Mouse (Mus musculus): Measurements from ENCODE around the gene H2-Ke6. TPM values are rescaled to one million over a fixed set of nuclear protein-coding genes. Genes with fewer than 3 reads are reported as not detected.
A peak's percentile ranks its signal among the peaks of the same experiment; 100 is the strongest.

Gene H2-Ke6
- polyA plus RNA-seq, 1 experiment from 2014 or later: 45.0 TPM

DNA sequence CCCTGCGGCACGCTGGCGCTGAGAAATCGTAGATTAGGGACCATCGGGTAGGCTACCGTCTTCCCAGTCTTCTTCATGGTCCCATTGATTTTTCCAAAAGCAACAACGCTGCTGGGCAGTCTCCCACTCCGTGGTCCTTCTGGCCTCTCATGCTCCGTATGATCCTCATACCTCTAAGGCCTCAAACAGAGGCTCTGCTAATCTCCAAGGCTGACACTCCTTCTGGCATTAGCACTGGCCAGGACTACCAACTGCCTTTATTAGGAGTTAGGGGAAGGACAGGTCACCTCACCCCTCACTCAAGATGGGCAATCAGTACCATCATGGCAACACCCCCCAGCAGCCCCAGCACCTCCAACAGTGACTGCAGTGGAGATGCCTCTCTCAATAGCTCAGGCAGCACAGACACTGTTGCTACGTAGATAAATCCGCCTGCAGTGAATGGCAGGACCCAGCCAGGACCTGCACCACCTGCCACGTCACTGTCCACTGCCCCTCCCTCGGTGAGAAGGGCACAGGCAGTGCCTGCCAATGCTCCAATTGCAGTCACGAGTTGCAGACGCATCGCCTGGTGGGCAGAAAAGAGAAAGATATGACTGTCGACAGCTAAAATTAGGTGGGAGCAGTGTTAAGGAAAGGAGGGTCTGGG, 765 bp upstream of the H2-Ke6 start:
- Histone ChIP-seq H3K4me3 (peak overlapping the region; percentile 96), H3K4me1 (peaks cover 80% of the 10 kb centered on the region), H3K27ac (peak overlapping the region; percentile 65), H3K36me3 (peaks cover 29% of the 10 kb centered on the region), H3K27me3 (no peaks in the 10 kb centered on the region), H3K9me3 (no peaks in the 10 kb centered on the region), H3K9ac (no peak overlapping the region), H3K4me2 (peak overlapping the region; percentile 96; the same call in 1 of the 2 replicates)
- no peak for ATAC-seq (ENCODE audit: insufficient number of reproducible peaks, low FRiP score, low TSS enrichment, low read depth)
- 72% methylated on average over 17 of the region's 17 CpGs for WGBS

DNA sequence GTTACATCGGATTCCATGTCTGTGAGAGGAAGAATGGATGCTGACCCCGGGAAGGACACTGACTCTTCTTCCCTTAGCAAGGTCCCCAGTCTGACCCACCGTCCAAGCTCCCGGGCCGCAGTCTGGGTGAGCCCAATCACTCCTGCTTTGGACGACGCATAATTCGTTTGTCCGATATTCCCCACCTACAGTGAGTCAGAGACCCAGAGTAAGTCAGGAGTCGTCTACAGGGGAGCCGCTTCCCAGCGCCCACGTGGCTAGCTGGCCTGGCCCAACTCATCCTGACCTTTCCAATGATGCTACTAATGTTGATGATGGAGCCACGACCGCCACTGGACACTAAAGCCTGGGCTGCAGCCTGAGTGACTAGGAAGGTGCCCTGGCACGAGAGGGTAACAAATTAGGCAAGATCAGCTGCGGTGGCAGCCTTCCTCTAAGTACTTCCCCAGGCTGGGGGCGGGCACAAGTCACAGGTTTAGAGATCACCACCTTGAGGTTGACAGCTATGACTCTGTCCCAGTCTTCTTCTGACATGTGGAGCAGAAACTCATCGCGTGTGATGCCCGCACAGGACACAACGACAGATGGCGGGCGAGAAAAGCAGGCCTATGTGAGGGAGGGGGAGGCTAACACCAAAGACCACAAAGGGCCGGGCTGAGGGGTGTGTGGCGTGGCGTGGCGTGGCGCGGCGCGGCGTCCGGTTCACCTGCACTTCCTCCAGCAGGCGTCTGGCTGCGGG, 774 bp downstream of the H2-Ke6 start:
- Histone ChIP-seq H3K4me3 (peak overlapping the region; percentile 65), H3K9me3 (no peaks in the 10 kb centered on the region), H3K27me3 (no peaks in the 10 kb centered on the region), H3K36me3 (peaks cover 37% of the 10 kb centered on the region), H3K4me1 (peaks cover 75% of the 10 kb centered on the region), H3K27ac (peak overlapping the region; percentile 81), H3K4me2 (peak overlapping the region; percentile 96), H3K9ac (peak overlapping the region; percentile 58)
- 11% methylated on average over 36 of the region's 36 CpGs for WGBS
- no peak for ATAC-seq (ENCODE audit: insufficient number of reproducible peaks, low FRiP score, low TSS enrichment, low read depth)

DNA sequence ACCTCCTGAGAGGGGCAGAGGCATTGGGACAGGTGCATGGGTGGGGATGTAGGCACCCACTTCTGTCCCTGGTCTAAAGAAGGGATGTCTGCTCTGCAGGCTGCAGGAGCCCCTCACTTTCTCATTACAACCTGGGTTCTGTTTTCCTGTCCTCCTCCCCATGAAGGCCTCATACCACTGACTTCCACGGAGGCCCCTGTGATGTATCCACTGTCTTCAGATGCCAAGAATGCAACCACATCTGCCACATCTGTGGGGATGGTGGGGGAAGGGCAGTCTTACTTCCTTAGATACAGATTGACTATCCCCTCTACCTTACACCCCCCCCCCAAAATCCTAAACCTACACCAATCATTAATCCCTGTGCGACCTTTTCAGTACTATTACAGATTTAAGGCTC, 1.6 kb downstream of the H2-Ke6 start:
- Histone ChIP-seq H3K9me3 (no peaks in the 10 kb centered on the region), H3K27me3 (no peaks in the 10 kb centered on the region), H3K9ac (no peak overlapping the region), H3K4me1 (peaks cover 75% of the 10 kb centered on the region), H3K36me3 (peaks cover 46% of the 10 kb centered on the region), H3K4me2 (0 out of 2 replicates have a peak overlapping the region, but pooled peaks have one; percentile 84), H3K4me3 (peak overlapping the region; percentile 86), H3K27ac (no peak overlapping the region)
- 38% methylated on average over 2 of the region's 2 CpGs for WGBS
- ATAC-seq (ENCODE audit: insufficient number of reproducible peaks, low FRiP score, low TSS enrichment, low read depth): no peak

DNA sequence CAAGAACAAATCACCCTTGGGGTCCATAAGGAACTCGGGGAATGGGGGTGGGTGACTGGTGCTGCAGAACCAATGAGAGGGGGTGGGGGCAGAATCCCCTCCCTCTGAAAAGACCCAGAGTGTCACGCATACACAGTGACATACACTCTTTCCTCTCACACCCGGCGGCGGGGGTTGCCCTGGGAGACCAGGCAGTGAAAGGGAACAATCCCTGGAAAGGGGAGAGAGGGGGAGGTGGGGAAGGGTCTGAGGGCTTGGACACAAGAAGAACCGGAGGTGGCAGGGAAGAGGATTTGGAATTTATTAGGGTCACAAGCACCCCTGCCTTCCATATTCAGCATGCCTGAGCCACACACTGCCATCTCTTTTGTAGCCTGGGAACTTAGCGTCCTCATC, 2.1 kb downstream of the H2-Ke6 start:
- peak overlapping the region; percentile 90 for H3K9ac ChIP-seq
- H3K9me3 ChIP-seq: no peaks in the 10 kb centered on the region
- peaks cover 51% of the 10 kb centered on the region for H3K36me3 ChIP-seq
- H3K27me3 ChIP-seq: no peaks in the 10 kb centered on the region
- peak overlapping the region; percentile 86 for H3K4me3 ChIP-seq
- 15% methylated on average over 7 of the region's 7 CpGs for WGBS
- peaks cover 72% of the 10 kb centered on the region for H3K4me1 ChIP-seq
- peak overlapping the region; percentile 84 for H3K4me2 ChIP-seq
- no peak overlapping the region for H3K27ac ChIP-seq
- ATAC-seq (ENCODE audit: insufficient number of reproducible peaks, low FRiP score, low TSS enrichment, low read depth): no peak

DNA sequence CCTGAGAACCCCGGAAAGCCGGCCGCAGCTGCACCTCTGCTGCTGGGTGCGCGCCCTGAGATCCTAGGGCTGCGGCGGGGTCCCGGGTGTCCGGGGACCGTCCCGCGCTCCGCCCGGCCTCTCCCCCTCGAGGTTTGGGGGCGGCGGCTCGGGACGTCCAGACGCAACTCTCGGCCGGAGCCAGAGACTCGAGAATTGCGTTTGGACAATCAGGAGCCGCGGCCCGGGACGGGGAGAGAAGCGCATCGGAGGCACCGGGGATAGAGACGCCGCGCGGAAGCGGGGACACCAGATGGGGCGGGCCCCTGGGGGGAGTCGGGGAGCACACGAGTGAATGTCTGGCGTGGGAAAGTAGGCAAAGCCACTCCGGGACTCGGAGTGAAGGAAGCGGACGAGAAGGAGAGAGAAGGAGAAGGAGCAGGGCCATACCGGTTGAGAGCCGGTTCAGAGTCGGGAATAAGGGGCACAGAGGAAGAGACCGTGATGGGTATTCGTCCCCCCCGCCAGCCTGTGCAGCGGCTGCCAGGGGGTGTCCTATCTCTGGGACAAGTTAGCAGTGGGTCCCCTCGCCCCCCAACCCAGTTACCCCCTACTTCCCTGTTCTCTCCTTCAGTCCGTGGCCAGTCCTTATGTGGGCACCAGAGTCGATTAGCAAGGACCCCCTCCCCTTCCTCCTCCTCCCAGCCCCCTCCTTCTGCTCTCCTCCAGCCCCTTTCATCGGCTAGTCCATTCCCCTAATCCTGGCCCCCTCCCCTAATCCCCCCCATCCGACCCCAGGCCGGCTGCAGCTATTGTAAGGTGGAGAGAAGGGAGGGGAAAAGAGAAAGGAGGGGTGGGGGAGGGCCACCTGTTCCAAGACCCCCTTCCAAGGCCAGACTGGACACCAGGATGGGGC, 2.8 kb downstream of the H2-Ke6 start:
- peak overlapping the region; percentile 84 for H3K4me2 ChIP-seq
- 0 out of 2 replicates have a peak, but pooled peaks have one; percentile 0 for ATAC-seq (ENCODE audit: insufficient number of reproducible peaks, low FRiP score, low TSS enrichment, low read depth)
- H3K9ac ChIP-seq: peak overlapping the region; percentile 90
- H3K4me3 ChIP-seq: peak overlapping the region; percentile 86
- no peaks in the 10 kb centered on the region for H3K27me3 ChIP-seq
- peaks cover 2% of the 10 kb centered on the region; the same call in 1 of the 2 replicates for H3K9me3 ChIP-seq
- peaks cover 48% of the 10 kb centered on the region for H3K36me3 ChIP-seq
- WGBS: 1% methylated on average over 57 of the region's 57 CpGs
- H3K27ac ChIP-seq: peak overlapping the region; percentile 95
- peaks cover 66% of the 10 kb centered on the region for H3K4me1 ChIP-seq

DNA sequence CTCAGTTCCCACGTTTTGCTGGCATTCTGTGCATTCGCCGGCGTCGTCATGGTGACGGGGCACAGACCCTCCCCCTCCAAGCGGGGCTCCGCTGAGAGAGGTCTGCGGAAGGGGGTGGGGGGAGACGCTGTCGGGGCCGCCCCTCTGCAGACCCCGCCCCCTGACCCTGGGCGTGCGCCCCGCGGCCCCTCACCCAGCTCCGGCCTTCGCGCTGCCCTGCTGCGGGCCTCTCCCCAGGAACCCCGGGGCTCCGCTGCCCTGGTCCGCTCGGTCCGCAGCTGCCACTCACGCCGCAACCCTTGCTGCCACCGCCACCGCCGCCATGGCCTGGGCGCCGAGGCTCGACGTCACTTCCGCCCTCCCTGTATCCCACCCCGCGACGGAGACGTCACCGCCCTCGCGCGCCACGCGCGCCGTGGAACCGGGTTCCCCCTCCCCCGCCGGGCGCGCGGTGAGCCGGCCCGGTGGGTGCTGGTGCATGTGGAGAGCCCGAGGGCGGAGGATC, 3.5 kb downstream of the H2-Ke6 start, which contains the start of gene Ring1:
Ring1 (minus strand) TSS at position 364 of the 505 bp plus-strand sequence.
- under 1% methylated on average over 53 of the region's 58 CpGs for WGBS
- H3K27me3 ChIP-seq: no peaks in the 10 kb centered on the region
- H3K9ac ChIP-seq: peak within 1 kb of the TSS; percentile 90
- peaks cover 7% of the 10 kb centered on the region; the same call in 1 of the 2 replicates for H3K9me3 ChIP-seq
- H3K36me3 ChIP-seq: peaks cover 41% of the 10 kb centered on the region
- H3K4me2 ChIP-seq: peak within 1 kb of the TSS; percentile 84
- peaks cover 58% of the 10 kb centered on the region for H3K4me1 ChIP-seq
- peak; percentile 74 for ATAC-seq (ENCODE audit: insufficient number of reproducible peaks, low FRiP score, low TSS enrichment, low read depth)
- H3K27ac ChIP-seq: peak within 1 kb of the TSS; percentile 95
- H3K4me3 ChIP-seq: peak within 1 kb of the TSS; percentile 86

DNA sequence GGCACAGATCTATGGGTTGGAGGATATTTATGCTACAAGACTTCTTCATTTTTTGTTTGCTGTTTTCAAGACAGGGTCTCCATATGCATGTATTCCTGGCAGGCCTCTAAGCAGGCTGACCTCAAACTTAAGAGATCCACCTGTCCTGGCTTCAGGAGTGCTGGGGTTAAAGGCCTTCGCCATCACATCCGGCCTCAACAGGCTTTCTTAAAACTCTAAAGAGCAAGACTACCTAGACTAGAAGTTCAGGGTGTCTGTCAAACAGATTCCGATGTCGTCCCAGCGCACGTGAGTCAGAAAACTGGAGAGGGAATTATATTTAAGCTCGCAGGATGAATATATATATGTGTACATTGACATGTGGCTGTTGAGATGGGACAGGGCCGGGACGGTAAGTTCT, 4.2 kb downstream of the H2-Ke6 start:
- 0 out of 2 replicates have a peak overlapping the region, but pooled peaks have one; percentile 90 for H3K9ac ChIP-seq
- no peak for ATAC-seq (ENCODE audit: insufficient number of reproducible peaks, low FRiP score, low TSS enrichment, low read depth)

DNA sequence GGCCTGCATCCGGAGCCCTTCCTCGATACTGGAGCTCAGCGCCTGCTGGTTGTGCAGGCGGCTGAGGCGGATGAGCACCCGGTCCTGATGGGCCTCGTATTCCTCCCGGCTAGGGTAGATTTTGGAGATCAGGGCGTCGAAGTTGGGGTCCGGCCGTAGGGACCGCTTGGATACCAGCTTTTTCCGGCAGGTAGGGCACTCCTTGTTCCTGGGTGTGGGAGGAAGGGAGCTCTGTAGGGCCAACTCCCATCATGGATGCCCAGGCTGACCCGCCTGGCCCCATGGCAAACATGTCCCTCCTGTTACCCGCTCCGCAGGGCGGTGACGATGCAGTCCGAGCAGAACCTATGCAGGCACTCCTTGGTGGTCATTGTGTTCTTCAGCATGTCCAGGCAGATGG, 4.9 kb downstream of the H2-Ke6 start:
- 92% methylated on average over 20 of the region's 20 CpGs for WGBS
- peaks cover 27% of the 10 kb centered on the region for H3K36me3 ChIP-seq
- H3K27ac ChIP-seq: no peak overlapping the region
- peaks cover 44% of the 10 kb centered on the region for H3K4me1 ChIP-seq
- no peak overlapping the region for H3K4me3 ChIP-seq
- no peak overlapping the region for H3K4me2 ChIP-seq
- peaks cover 7% of the 10 kb centered on the region; the same call in 1 of the 2 replicates for H3K9me3 ChIP-seq
- H3K27me3 ChIP-seq: no peaks in the 10 kb centered on the region
- no peak for ATAC-seq (ENCODE audit: insufficient number of reproducible peaks, low FRiP score, low TSS enrichment, low read depth)
- no peak overlapping the region for H3K9ac ChIP-seq

More for the DNA sequence above, 4.2 kb downstream of the H2-Ke6 start:
- H3K27me3 ChIP-seq: no peaks in the 10 kb centered on the region
- H3K4me2 ChIP-seq: peak overlapping the region; percentile 84
- peak overlapping the region; percentile 86 for H3K4me3 ChIP-seq
- H3K4me1 ChIP-seq: peaks cover 51% of the 10 kb centered on the region
- peak overlapping the region; percentile 95 for H3K27ac ChIP-seq
- H3K9me3 ChIP-seq: peaks cover 7% of the 10 kb centered on the region; the same call in 1 of the 2 replicates
- peaks cover 34% of the 10 kb centered on the region for H3K36me3 ChIP-seq
- WGBS: 60% methylated on average over 9 of the region's 9 CpGs

DNA sequence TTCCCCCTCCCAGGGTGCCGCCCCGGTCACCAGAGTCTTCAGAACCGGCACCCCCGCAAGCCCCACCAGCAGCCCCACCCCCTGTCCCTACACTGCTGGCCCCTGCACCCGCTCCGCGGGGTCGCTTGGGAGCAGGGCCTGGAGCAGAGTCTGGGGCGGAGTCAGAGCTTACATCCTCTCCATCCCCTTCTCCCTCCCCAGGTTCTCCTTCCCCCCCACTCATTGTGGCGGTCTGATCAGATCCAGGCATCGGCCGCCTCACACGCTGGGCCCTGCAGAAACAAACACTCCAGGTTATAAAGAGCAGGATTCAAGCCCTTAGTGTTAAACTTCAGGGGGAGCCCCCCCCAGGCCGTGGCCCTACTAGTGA, 5.5 kb downstream of the H2-Ke6 start:
- no peak overlapping the region for H3K9ac ChIP-seq
- H3K27ac ChIP-seq: no peak overlapping the region
- no peak overlapping the region for H3K4me3 ChIP-seq
- peaks cover 27% of the 10 kb centered on the region for H3K36me3 ChIP-seq
- no peak for ATAC-seq (ENCODE audit: insufficient number of reproducible peaks, low FRiP score, low TSS enrichment, low read depth)
- H3K4me2 ChIP-seq: no peak overlapping the region
- H3K27me3 ChIP-seq: no peaks in the 10 kb centered on the region
- peaks cover 7% of the 10 kb centered on the region; the same call in 1 of the 2 replicates for H3K9me3 ChIP-seq
- peaks cover 39% of the 10 kb centered on the region for H3K4me1 ChIP-seq
- 87% methylated on average over 14 of the region's 14 CpGs for WGBS

DNA sequence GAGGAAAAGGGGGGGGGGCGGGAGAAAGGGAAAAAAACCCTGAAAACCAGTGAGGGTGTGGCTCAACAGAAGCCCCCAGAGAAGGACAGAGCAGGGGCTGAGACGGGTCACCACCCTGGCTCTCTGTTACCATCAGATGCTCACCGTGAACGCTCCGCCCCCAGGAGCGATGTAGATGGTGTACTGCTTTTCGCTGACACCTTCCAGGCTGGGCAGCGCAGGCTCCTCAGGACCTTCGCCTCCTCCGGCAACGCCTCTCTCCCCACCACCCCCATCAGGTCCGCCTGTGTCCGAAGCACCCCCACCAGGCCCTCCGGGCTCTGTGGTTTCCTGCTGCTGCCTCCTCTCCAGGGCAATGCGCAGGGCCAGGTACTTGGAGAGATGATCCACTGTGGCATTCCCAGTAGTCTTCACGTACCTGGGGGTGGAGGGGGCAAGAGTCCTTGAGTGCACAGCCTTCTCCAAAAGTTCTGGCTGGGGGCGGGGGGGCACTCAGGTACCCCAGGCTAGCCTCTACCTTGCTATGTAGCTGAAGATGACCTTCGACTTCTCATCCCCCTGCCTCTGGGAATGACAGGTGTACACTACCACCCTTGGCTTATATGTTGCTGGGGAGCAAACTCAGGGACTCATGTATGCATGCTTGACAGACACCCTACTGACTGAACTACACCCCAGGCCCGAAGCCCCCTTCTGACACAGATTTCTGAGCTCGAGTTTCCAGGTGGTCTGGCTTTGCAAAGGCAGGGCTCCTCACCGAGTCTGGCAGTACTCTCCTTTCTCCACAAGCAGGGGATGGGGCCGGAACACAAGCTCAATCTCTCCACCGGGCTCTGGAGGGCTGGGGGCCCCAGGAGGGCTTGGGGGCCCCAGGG, 6.1 kb downstream of the H2-Ke6 start:
- Histone ChIP-seq H3K27me3 (no peaks in the 10 kb centered on the region), H3K36me3 (peaks cover 27% of the 10 kb centered on the region), H3K4me1 (peaks cover 33% of the 10 kb centered on the region), H3K4me2 (no peak overlapping the region), H3K9ac (no peak overlapping the region), H3K9me3 (peaks cover 7% of the 10 kb centered on the region; the same call in 1 of the 2 replicates), H3K4me3 (no peak overlapping the region), H3K27ac (no peak overlapping the region)
- ATAC-seq (ENCODE audit: insufficient number of reproducible peaks, low FRiP score, low TSS enrichment, low read depth): no peak
- WGBS: 95% methylated on average over 23 of the region's 23 CpGs
